Mouse (Mus musculus): ENCODE measurements around the gene Gm21981. TPM values are rescaled to one million over a fixed set of nuclear protein-coding genes. Genes with fewer than 3 reads are reported as not detected.

The Gm21981 gene
- total and polyA plus RNA-seq, 3 experiments = 0.71 to 0.81 TPM; not detected in 1

GRCm38 (mm10) chr17:47687409-47688343 lies 6.6 kb downstream of the Gm21981 start (continued):
- TF ChIP-seq NELFE (IDR thresholded peaks at IDR 0.05; ENCODE audit: low read depth, low read length) (peak; percentile 96), POLR2AphosphoS2 (IDR thresholded peaks at IDR 0.05; ENCODE audit: low read length) (peak; percentile 86), UBTF (IDR thresholded peaks at IDR 0.05; ENCODE audit: borderline replicate concordance, insufficient read depth, low read depth, low read length) (0 out of 2 replicates have a peak, but pooled peaks have one; percentile 69), TCF12 (IDR thresholded peaks at IDR 0.05; ENCODE audit: low read depth, low read length) (peak; percentile 68; the same call in 1 of the 2 replicates), TBP (IDR thresholded peaks at IDR 0.05; ENCODE audit: low read depth, low read length) (peak; percentile 87), POLR2AphosphoS5 (IDR thresholded peaks at IDR 0.05; ENCODE audit: borderline replicate concordance, low read depth, low read length) (peak; percentile 82; the same call in 1 of the 2 replicates), MYB (IDR thresholded peaks at IDR 0.05; ENCODE audit: low read depth, low read length) (no peak), ZC3H11A (IDR thresholded peaks at IDR 0.05; ENCODE audit: low read depth, low read length) (peak; percentile 29; the same call in 1 of the 2 replicates), ZKSCAN1 (IDR thresholded peaks at IDR 0.05; ENCODE audit: low read depth, low read length) (no peak), HCFC1 (IDR thresholded peaks at IDR 0.05; ENCODE audit: low read depth, low read length) (peak; percentile 96), CHD1 (IDR thresholded peaks at IDR 0.05; ENCODE audit: low read depth, low read length) (no peak), JUND (IDR thresholded peaks at IDR 0.05; ENCODE audit: low read depth, low read length) (no peak; the same call in 1 of the 2 replicates), CHD2 (IDR thresholded peaks at IDR 0.05; ENCODE audit: low read length) (no peak), EP300 (IDR thresholded peaks at IDR 0.05; ENCODE audit: low read depth in 1 of 2, low read length in 2 of 2) (0 out of 4 replicates have a peak, but pooled peaks of 1 of the 2 experiments have one; percentile 17), USF2 (IDR thresholded peaks at IDR 0.05; ENCODE audit: borderline replicate concordance in 1 of 2, insufficient read depth in 1 of 2, low read depth in 1 of 2, low read length in 2 of 2) (0 out of 4 replicates have a peak, but pooled peaks of 1 of the 2 experiments have one; percentile 27), NRF1 (IDR thresholded peaks at IDR 0.05; ENCODE audit: insufficient read depth, low read depth, low read length, poor library complexity, severe bottlenecking) (peak; percentile 45; the same call in 1 of the 2 replicates), MYC (IDR thresholded peaks at IDR 0.05; ENCODE audit: low read depth, low read length) (peak; percentile 64)

- peak; percentile 34 for DNase-seq (ENCODE audit: low read depth, low spot score)
- H3K9me3 ChIP-seq (replicated peaks; ENCODE audit: insufficient read depth, low read length) = no peaks in the 10 kb centered on the region
- no peak overlapping the region for H3K27ac ChIP-seq (ENCODE audit: control insufficient read depth, low read depth, low read length)
- TF ChIP-seq CTCF (IDR thresholded peaks at IDR 0.05 in 2 of 3, conservative IDR thresholded peaks at IDR 0.05 in 1 of 3; ENCODE audit: control insufficient read depth in 1 of 3, insufficient read depth in 1 of 3, low read depth in 2 of 3, low read length in 3 of 3, poor library complexity in 1 of 3, severe bottlenecking in 1 of 3) (no peak), EP300 (IDR thresholded peaks at IDR 0.05; ENCODE audit: low read depth in 1 of 2, low read length in 2 of 2) (peak in 1 of 2 experiments; percentile 48; a peak in 1 of 4 replicates)
- no peaks in the 10 kb centered on the region for H3K27me3 ChIP-seq (ENCODE audit: control insufficient read depth in 1 of 2, insufficient read depth in 2 of 2, low read length in 2 of 2)
- H3K36me3 ChIP-seq (ENCODE audit: control insufficient read depth in 1 of 2, insufficient read depth in 2 of 2, low read length in 2 of 2) = peaks cover 2 to 4% of the 10 kb centered on the region in 2 experiments; a peak in 3 of 4 replicates
- H3K9ac ChIP-seq (ENCODE audit: control insufficient read depth, low read depth, low read length, poor library complexity, severe bottlenecking) = no peak overlapping the region
- H3K4me1 ChIP-seq (ENCODE audit: control insufficient read depth in 1 of 2, insufficient read depth in 2 of 2, low read length in 2 of 2) = peaks cover 0 to 5% of the 10 kb centered on the region in 2 experiments; a peak in 2 of 4 replicates
- no peak overlapping the region for H3K4me3 ChIP-seq (ENCODE audit: control insufficient read depth in 1 of 2, insufficient read depth in 1 of 2, low read depth in 2 of 2, low read length in 2 of 2)
- H3K79me2 ChIP-seq (ENCODE audit: control insufficient read depth, insufficient read depth, low read length, poor library complexity) = peaks cover 15% of the 10 kb centered on the region
Observed at GRCm38 (mm10) chr17:47682836-47683235, 11.4 kb downstream of the Gm21981 start.
